Mouse (Mus musculus): ENCODE measurements around the gene Limd2.

DNA sequence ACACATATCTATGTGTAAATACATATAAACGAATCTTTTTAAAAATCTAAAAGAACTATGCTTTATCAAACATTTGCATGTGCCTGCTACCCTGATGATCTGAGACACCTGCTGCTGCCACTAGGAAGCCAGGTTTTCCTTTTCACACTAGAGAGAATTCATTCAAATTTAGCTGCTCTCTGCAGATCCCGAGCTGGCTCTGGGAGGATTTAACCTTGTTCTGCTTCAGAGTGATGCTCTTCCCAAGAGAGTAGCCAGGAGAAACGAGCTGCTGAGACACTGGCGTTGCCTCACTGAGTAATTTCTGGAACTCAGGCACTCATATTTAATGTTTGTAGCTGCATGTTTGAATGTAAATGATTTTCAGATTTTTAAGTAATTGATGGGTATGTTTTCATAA is 35.9 kb downstream of the Limd2 start:
- TF ChIP-seq CTCF (IDR thresholded peaks at IDR 0.05; ENCODE audit: insufficient read depth, low read depth, low read length) = no peak
- no peak for TF ChIP-seq POLR2A (IDR thresholded peaks at IDR 0.05; ENCODE audit: insufficient read depth, low read depth, low read length)

Measured in olfactory bulb, adult 2 months (tissue).